Mouse (Mus musculus) adrenal gland (tissue): ENCODE data around the gene Fmnl2.

ENCODE experiments used
- intact Hi-C: fragments of 180-260 bp; cut with DNase I; formaldehyde crosslinking; loops from one replicate; pipeline ENCODE4 v1.15.1; 2025

The Fmnl2 gene

DNA sequence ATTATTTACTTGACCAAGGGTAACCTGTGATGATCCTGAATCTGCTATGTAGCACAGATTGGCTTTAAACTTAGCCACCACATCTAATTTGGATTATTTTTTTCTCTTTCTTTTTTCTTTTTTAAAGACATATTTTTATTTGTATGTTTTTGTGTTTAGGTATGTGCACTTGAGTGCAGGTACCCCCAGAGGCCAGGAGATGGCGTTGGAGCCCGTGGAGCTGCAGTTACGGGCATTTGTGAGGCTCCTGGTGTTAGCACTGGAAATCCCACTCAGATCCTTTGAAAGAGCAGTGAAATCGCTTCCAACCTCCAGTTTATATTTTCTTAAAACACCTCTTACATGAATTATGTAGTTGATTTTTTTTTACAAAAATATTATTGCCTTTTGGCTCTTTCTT, 91.9 kb downstream of the Fmnl2 start:
- intact Hi-C loops: loop anchor here (10.0 kb wide), 1 partner anchor 135 kb away; no protein-coding TSS in a partner anchor

DNA sequence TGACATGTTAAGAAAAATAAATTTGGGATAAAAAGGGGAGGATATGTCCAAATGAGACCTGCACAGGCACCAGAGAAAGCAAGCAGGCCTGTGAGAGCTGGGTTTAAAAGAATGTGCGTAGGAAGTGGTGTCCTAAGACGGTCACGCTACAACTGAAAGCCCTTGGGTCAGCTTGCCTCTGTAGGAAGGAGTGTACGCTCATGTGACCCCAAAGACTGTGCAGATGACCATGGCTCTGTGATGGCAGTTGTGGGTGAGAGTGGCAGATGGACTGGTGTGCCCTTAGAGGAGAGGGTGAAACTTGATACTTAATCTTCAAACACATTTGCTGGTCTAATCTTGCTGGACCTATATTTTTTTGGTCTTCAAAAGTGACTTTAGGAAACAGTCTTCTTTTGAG, 92.6 kb downstream of the Fmnl2 start:
- intact Hi-C loops: no loop called here

- intact Hi-C loops: no loop called here
Measured at GRCm38 (mm10) chr2:52952202-52952730, 94.6 kb downstream of the Fmnl2 start.

- intact Hi-C loops: no loop called here
Measured at GRCm38 (mm10) chr2:52955090-52955489, 97.4 kb downstream of the Fmnl2 start.

- intact Hi-C loops: no loop called here
Measured at GRCm38 (mm10) chr2:52955831-52956230, 98.2 kb downstream of the Fmnl2 start.

GRCm38 (mm10) chr2:52957771-52958534, 100.3 kb downstream of the Fmnl2 start:
- intact Hi-C loops: no loop called here

DNA sequence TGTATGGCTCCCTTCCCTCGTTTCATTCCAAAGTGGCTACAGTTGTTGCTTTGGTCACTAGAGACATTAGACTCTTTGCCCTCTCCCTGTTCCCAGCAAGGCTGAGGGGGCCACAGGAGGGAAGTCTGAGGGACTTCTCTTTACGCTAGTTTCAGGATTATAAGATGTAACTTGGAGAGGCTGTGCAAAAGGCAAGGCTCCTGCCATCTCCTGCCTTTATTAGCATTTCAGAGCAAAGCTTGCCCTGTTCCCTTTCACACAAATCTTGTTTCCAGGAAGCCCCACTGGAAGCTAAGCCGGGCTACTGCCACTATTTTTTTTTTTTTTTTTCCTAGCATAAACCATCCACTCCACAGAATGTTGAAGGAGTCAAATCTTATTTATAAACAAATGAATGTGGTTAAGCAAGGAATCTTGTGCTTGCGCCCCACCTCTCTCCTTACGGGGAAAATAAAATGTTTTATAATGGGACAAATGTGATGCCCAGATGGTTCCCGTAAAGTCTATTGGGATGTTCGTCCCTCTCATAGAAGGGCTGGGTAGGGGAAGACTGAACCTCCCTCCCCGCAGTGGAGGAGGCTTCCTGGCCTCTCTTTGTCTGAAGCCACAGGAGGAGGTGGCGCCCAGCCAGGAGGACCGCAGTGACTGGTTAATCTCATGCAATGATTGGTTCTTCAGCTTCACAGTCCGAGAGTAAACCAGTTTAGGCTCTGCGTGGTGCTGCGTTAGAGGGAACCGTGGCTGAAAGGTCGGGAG, 101.1 kb downstream of the Fmnl2 start:
- intact Hi-C loops: no loop called here

GRCm38 (mm10) chr2:52959291-52959621, 101.6 kb downstream of the Fmnl2 start:
- intact Hi-C loops: no loop called here

DNA sequence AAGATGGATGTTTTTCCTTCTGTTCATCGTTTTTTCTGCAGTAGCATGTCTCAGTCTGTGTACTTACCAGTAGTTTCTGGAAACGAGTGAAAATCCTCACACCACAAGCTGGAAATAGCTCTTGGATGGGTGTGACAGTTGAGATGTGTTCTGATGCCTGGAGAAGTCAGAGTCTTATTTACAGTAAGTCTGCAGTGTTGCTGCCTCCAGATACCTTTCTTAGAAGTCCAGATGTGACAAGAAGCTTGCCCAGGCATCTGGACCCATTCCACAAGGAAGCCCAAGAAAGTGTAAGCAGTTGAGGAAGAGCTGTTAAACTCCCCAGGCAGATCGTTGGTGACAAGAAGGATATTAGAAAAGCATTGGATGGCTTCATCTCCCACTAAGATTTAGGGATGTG, 102.3 kb downstream of the Fmnl2 start:
- intact Hi-C loops: no loop called here

- intact Hi-C loops: no loop called here
Measured at GRCm38 (mm10) chr2:52960697-52961096, 103.0 kb downstream of the Fmnl2 start.

- intact Hi-C loops: no loop called here
Measured at GRCm38 (mm10) chr2:52963439-52963838, 105.8 kb downstream of the Fmnl2 start.

DNA sequence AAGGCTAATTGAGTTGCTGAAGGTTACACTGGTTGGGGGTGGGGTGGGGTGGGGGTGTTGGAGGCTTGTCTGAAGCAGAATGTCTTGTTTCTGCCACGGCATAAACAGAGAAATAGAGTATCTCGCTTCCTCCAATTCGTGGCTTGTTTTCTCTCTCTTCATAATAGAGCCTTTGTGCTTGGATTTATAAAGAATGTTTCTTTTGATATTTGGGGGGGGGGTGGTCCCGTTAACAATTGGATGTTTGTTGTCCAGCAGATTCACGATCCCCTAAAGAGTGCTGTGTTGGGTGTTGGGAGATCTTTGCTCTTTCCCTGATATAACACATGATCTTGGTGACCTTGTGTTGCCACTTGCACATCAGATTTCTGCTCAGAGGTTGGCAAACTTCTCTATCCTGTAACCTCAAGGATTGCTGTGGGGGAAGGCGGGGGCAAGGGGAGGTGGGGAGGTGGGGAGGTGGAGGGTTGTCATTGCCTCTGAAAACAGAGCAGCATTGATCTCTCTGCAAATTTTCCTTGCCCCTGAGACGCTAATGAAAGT, 106.8 kb downstream of the Fmnl2 start:
- intact Hi-C loops: no loop called here

- intact Hi-C loops: no loop called here
Measured at GRCm38 (mm10) chr2:52966227-52966626, 108.6 kb downstream of the Fmnl2 start.

DNA sequence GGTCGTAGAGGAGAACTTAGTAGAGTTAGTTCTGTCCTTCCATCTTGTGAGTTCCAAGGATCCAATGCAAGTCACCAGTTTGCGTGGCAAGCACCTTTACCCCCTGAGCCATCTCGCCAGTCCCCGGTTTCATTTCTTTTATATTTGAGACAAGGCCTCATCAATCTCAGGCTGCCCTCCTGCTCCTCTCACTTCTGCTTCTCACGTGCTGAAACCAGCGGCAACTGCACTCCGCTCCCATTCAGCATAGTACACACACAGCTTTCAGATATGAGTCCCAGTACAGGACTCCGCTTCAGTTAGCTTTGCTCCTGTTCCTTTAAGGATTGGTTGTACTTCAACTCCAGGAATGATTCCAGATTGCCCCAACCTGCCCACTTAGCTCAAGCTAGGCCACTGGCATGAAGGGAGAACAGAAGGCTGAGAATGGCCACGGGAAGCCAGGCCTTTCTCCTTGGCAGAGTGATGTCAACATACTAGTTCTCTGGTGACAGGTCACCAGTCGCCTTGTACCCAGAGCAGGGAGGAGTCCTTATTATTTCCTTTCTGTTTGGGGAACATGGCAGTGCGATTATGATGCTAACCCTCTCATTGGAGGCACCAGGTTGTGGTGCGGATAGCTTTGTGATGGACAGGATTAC, 109.3 kb downstream of the Fmnl2 start:
- intact Hi-C loops: no loop called here

- intact Hi-C loops: no loop called here
Measured at GRCm38 (mm10) chr2:52967461-52967823, 109.8 kb downstream of the Fmnl2 start.

- intact Hi-C loops: no loop called here
Measured at GRCm38 (mm10) chr2:52968884-52969283, 111.2 kb downstream of the Fmnl2 start.

DNA sequence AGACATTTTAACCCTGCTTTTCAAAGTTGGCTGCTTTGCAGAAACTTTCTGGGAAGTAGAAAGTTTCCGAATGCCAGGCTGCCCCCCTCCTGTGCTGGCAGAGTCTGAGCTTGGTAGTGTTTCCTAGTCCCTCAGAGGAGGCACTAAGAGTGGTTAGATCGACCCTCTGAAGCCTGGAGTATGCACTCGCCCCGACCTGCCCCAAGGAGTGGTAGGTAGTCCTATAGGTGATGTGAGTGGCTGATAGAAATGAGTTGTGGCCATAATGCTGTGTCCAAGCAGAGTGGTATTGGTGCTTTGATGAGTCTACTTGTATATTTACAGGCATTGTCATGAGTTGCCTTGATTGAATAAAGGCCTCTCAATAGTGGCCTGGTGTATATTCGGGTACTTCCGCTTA, 116.4 kb downstream of the Fmnl2 start:
- intact Hi-C loops: no loop called here

DNA sequence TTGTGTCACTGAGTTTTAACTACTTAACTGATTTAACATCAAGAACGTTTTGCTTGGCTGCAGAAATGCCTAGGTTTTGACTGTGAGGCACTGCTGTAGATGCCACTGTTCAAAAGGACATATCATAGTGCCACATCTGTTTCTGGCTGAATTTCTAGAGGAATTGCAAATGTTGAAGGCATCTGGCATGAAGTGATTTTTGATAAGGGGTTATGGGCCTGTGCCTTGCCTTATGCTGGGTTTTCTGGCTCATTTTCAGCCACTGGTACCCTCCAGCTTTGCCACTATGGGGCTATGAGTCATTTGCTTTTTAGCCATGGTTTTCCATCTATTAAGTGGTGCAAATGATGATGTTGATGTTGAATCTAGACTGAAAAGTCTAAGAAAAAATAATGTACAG, 117.1 kb downstream of the Fmnl2 start:
- intact Hi-C loops: no loop called here

DNA sequence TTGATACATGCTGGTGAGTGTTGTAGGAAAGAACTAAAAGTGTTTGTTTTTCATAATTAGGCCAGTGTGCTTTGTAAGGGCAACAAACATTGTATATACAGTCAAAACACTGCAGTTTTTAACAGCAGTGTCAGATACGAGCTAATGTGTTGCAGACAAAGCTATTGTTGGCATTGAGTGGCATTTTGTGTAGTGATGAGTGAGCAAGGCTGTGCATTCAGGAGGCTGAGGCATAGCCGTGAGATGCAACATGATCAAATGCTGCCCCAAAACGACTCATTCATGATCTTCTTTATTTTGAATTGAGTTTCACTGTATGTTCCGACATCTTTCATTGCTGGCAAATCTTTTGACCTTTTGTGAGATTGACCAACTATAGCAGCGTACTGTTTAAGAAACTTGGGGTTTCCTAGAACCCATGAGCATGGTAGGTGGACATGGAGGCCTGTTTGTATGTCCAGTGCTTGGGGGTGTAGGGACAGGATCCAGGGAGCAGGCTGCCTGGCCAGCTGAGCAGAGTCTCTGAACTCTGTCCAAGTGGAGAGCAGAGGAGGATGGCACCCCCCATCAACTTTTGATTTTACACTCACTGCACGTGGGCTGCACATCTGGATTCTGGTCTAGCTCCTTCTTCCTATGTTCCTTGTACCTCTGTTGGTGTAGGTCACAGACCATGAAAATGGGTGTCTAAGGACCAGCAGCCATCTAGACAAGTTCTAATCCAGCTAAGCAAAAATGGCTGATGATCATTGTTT, 120.4 kb downstream of the Fmnl2 start:
- intact Hi-C loops: no loop called here

- intact Hi-C loops: no loop called here
Measured at GRCm38 (mm10) chr2:52978796-52979195, 121.1 kb downstream of the Fmnl2 start.

DNA sequence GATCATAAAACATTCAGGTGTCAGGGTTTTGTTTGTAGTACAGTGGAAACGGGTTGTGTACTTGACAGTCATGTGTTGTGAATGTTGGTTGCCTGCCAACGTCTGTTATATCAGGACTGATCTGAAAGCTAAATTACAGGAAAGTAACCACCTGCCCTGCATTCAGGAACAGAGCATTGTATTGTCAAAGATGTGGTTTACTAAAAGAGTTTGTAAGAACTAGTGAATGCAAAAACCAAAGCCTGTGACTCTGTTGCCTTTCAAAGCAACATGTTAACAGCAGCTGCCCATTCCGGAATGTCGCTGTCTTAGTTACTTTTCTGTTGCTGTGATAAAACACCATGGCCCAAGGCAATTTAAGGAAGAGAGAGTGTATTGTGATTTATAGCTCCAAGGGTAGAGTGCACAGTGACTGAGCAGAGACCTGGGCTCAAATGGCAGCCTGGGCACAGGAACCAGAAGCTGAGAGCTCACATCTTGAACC, 121.7 kb downstream of the Fmnl2 start:
- intact Hi-C loops: no loop called here
